ENCODE assay signal across 8 mouse cellular contexts in the genomic region with DNA sequence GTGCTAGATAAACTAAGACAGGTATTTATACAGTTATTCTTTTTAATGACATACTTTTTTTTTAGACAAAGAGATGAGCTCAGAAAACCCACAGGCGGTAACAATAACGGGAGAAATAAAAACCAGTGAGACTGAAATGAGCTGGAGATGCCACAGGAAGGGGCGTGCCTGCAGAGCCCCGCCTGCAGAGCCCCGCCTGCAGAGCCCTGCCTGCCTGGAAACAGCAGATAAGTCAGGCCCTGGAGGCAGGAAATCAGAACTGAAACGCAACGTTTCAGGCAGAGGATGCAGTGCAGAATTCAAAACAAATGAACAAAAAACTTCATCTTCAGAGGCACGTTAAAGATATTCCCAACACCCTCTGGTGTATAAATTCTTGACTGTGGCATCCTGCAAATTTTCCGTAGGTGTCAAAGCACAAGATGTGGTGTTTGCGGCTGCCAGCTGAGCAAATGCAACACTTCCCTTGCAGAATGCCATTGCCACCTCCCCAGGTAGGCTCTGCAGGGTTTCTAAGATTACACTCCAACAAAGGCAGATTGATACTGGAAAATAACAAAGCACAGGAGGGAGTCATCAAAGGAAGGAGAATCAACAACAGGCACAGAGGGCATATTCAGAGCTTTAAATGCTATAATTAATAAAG.
A peak's percentile ranks its signal among the peaks of the same experiment; 100 is the strongest.
DNase-seq lines count a peak whose midpoint lies in the region; ATAC-seq and TF ChIP-seq lines count a peak whose summit lies in the region.

No protein-coding gene starts in this region.

- no peak overlapping the region for H3K27ac ChIP-seq in limb, embryonic 12.5 days
- H3K27ac ChIP-seq in limb, embryonic 10.5 days, result no peak overlapping the region
- no peak overlapping the region for H3K27ac ChIP-seq in heart, postnatal 0 days (ENCODE audit: low read depth)

- TF ChIP-seq EP300 in heart, postnatal 0 days (IDR thresholded peaks at IDR 0.05; ENCODE audit: low read depth), result no peak

- H3K4me3 ChIP-seq in limb, embryonic 12.5 days (replicated peaks), result no peak overlapping the region
- H3K4me3 ChIP-seq in limb, embryonic 10.5 days, result no peak overlapping the region
- no peak overlapping the region for H3K4me3 ChIP-seq in heart, postnatal 0 days (ENCODE audit: low read depth, low read length)

- H3K4me1 ChIP-seq in limb, embryonic 12.5 days (replicated peaks), result 0 out of 2 replicates have a peak, but pooled peaks cover 5% of the 10 kb centered on the region
- peaks cover 5% of the 10 kb centered on the region; the same call in 1 of the 2 replicates for H3K4me1 ChIP-seq in limb, embryonic 10.5 days
- H3K4me1 ChIP-seq in heart, postnatal 0 days (ENCODE audit: control insufficient read depth, insufficient read depth), result 0 out of 2 replicates have a peak, but pooled peaks cover 5% of the 10 kb centered on the region

- H3K4me2 ChIP-seq in limb, embryonic 12.5 days, result peak overlapping the region; percentile 18; the same call in 1 of the 2 replicates
- H3K4me2 ChIP-seq in heart, postnatal 0 days (ENCODE audit: low read depth, low read length), result peak overlapping the region; percentile 28; the same call in 1 of the 2 replicates

- no peak for ATAC-seq in limb, embryonic 12.5 days (ENCODE audit: insufficient number of reproducible peaks, insufficient read depth, low FRiP score, low TSS enrichment, low read depth)
- ATAC-seq in activated CD4-positive, CD25-positive, alpha-beta regulatory T cell, adult 4 months, result peak; percentile 99
- peak; percentile 62 for ATAC-seq in heart, postnatal 0 days (ENCODE audit: insufficient read depth, low read depth)

- 11% methylated on average over 10 of the region's 10 CpGs for WGBS in limb, embryonic 12.5 days
- WGBS in limb, embryonic 10.5 days, result 13% methylated on average over 10 of the region's 10 CpGs
- WGBS in heart, postnatal 0 days, result 9% methylated on average over 10 of the region's 10 CpGs

- H3K9ac ChIP-seq in limb, embryonic 12.5 days (replicated peaks), result no peak overlapping the region
- H3K9ac ChIP-seq in heart, postnatal 0 days (replicated peaks; ENCODE audit: low read depth, low read length), result no peak overlapping the region

- no peak for TF ChIP-seq CTCF in heart, postnatal 0 days (IDR thresholded peaks at IDR 0.05; ENCODE audit: low read depth)

- H3K36me3 ChIP-seq in limb, embryonic 12.5 days, result no peaks in the 10 kb centered on the region
- no peaks in the 10 kb centered on the region for H3K36me3 ChIP-seq in limb, embryonic 10.5 days
- H3K36me3 ChIP-seq in heart, postnatal 0 days (replicated peaks; ENCODE audit: control insufficient read depth, insufficient read depth, low read length), result no peaks in the 10 kb centered on the region

- DNase-seq in limb, embryonic 10.5 days (ENCODE audit: low spot score), result no peak
- DNase-seq in heart, postnatal 0 days (ENCODE audit: low spot score), result peak; percentile 43
- DNase-seq in lung, postnatal 10 days, result peak; percentile 47
- peak; percentile 32 for DNase-seq in thymus, postnatal 25 days
- no peak for DNase-seq in ovary, postnatal 10 days (ENCODE audit: low spot score)
- DNase-seq in left cerebral cortex, adult 11 months (ENCODE audit: low spot score), result no peak

- H3K9me3 ChIP-seq in limb, embryonic 12.5 days, result no peaks in the 10 kb centered on the region
- H3K9me3 ChIP-seq in limb, embryonic 10.5 days (replicated peaks), result no peaks in the 10 kb centered on the region
- H3K9me3 ChIP-seq in heart, postnatal 0 days (replicated peaks; ENCODE audit: control insufficient read depth, low read length), result no peaks in the 10 kb centered on the region

- no peaks in the 10 kb centered on the region for H3K27me3 ChIP-seq in limb, embryonic 12.5 days
- H3K27me3 ChIP-seq in limb, embryonic 10.5 days (ENCODE audit: low read depth, poor library complexity, severe bottlenecking), result no peaks in the 10 kb centered on the region
- no peaks in the 10 kb centered on the region for H3K27me3 ChIP-seq in heart, postnatal 0 days (ENCODE audit: control insufficient read depth, insufficient read depth, low read length)

Comparison
In these comparisons a context has a peak if more than half of its experiments do, and no peak if none do; other contexts are left out.
1. DNase-seq: peak in heart, postnatal 0 days (single experiment), lung, postnatal 10 days (single experiment) and thymus, postnatal 25 days (single experiment); none in limb, embryonic 10.5 days (single experiment), ovary, postnatal 10 days (single experiment) and left cerebral cortex, adult 11 months (single experiment).